Mouse (Mus musculus) adrenal gland (tissue): ENCODE results near the gene Iqcj.

ENCODE experiments used
- intact Hi-C: fragments of 180-260 bp; cut with DNase I; formaldehyde crosslinking; loops from one replicate; pipeline ENCODE4 v1.15.1; 2025
- long read RNA-seq, 2 experiments: library from polyadenylated mRNA; unstranded; transcript quantifications; one replicate each; pipeline ENCODE4 v2.0.0; 2020; ENCODE audit warnings: borderline replicate concordance in 1 of 2; ENCODE audit not compliant: insufficient replicate concordance in 1 of 2

Iqcj gene
- long read RNA-seq, experiment 1 = 0 reads
- long read RNA-seq, experiment 2 = 0 reads

GRCm38 (mm10) chr3:67892026-67892705 is at the start of gene Iqcj, which contains the start of gene Iqschfp:
Gene Iqcj, plus strand, starts transcription at chr3:67892220.
Gene Iqschfp, plus strand, starts transcription at chr3:67892232.
- intact Hi-C loops = no loop called here

- intact Hi-C loops = no loop called here
Observed at GRCm38 (mm10) chr3:67852397-67852796, 39.6 kb upstream of the Iqcj start.

- intact Hi-C loops = no loop called here
Observed at GRCm38 (mm10) chr3:67861524-67861923, 30.5 kb upstream of the Iqcj start.

- intact Hi-C loops = no loop called here
Observed at GRCm38 (mm10) chr3:67867420-67868065, 24.5 kb upstream of the Iqcj start.

GRCm38 (mm10) chr3:67869424-67869823 is 22.6 kb upstream of the Iqcj start:
- intact Hi-C loops = no loop called here

- intact Hi-C loops = no loop called here
Observed at GRCm38 (mm10) chr3:67877253-67877652, 14.8 kb upstream of the Iqcj start.

GRCm38 (mm10) chr3:67884335-67884734 is 7.7 kb upstream of the Iqcj start:
- intact Hi-C loops = no loop called here

- intact Hi-C loops = no loop called here
Observed at GRCm38 (mm10) chr3:67886176-67886575, 5.8 kb upstream of the Iqcj start.

GRCm38 (mm10) chr3:67887251-67887650 is 4.8 kb upstream of the Iqcj start:
- intact Hi-C loops = no loop called here

GRCm38 (mm10) chr3:67892768-67893167 is 748 bp downstream of the Iqcj start:
- intact Hi-C loops = no loop called here

- intact Hi-C loops = no loop called here
Observed at GRCm38 (mm10) chr3:67902517-67902916, 10.5 kb downstream of the Iqcj start.

GRCm38 (mm10) chr3:67908586-67908985 is 16.6 kb downstream of the Iqcj start:
- intact Hi-C loops = no loop called here

GRCm38 (mm10) chr3:67918098-67918497 is 26.1 kb downstream of the Iqcj start:
- intact Hi-C loops = no loop called here

GRCm38 (mm10) chr3:67918634-67919259 is 26.7 kb downstream of the Iqcj start:
- intact Hi-C loops = no loop called here

GRCm38 (mm10) chr3:67923095-67923494 is 31.1 kb downstream of the Iqcj start:
- intact Hi-C loops = no loop called here

GRCm38 (mm10) chr3:67925453-67925852 is 33.4 kb downstream of the Iqcj start:
- intact Hi-C loops = no loop called here

- intact Hi-C loops = no loop called here
Observed at GRCm38 (mm10) chr3:67930424-67931133, 38.6 kb downstream of the Iqcj start.

- intact Hi-C loops = no loop called here
Observed at GRCm38 (mm10) chr3:67931181-67931580, 39.2 kb downstream of the Iqcj start.

- intact Hi-C loops = no loop called here
Observed at GRCm38 (mm10) chr3:67931914-67932313, 39.9 kb downstream of the Iqcj start.

- intact Hi-C loops = no loop called here
Observed at GRCm38 (mm10) chr3:67935829-67936228, 43.8 kb downstream of the Iqcj start.

- intact Hi-C loops = no loop called here
Observed at GRCm38 (mm10) chr3:67947000-67947399, 55.0 kb downstream of the Iqcj start.

GRCm38 (mm10) chr3:67952517-67952940 is 60.5 kb downstream of the Iqcj start:
- intact Hi-C loops = no loop called here
